Mouse (Mus musculus): ENCODE results near the gene Gpr183. TPM values are rescaled to one million over a fixed set of nuclear protein-coding genes. Genes with fewer than 3 reads are reported as not detected.

The Gpr183 gene
- polyA plus RNA-seq (2012; rRNA removed): 0.90 and 1.6 TPM in 2 replicates

DNA sequence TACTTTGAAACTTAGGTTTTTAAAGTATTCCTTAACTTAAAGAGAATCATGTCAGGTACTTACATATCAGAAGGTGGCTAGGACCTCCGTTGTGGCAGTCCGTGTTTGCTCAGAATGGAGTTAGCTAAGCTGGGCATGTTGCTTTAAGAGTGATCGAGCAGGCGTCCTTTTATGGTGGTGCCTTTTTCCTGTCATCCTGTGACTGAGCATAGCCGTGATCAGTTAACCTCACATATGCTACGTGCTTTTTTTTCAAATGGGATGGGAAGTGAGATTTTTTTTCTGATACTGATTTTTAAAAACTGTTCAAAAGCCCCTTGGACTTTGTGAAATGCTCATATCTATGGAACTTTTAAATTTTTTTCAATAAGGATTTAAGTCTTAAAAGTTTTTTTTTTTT lies at the start of gene Gpr183:
Gene Gpr183, minus strand, starts transcription at position 206 of the 400 bp plus-strand sequence.

GRCm38 (mm10) chr14:121915621-121916020 lies 49.4 kb downstream of the Gpr183 start, which contains the start of gene Gpr18:
Gene Gpr18, minus strand, starts transcription at chr14:121915781.

Other genes with a start within 250 kb of the Gpr183 start
- 8.1 and 10.8 TPM in 2 replicates for gene Dock9, start 167.4 kb downstream of the Gpr183 start, polyA plus RNA-seq (2012; rRNA removed)
- gene Ubac2, start 86.6 kb downstream of the Gpr183 start, polyA plus RNA-seq (2012; rRNA removed): 29.5 and 37.1 TPM in 2 replicates
- gene Gpr18, start 49.4 kb downstream of the Gpr183 start, polyA plus RNA-seq (2012; rRNA removed): not detected in 2 replicates
- gene Timm8a2, start 69.5 kb upstream of the Gpr183 start, polyA plus RNA-seq (2012; rRNA removed): 0.11 and 0.25 TPM in 2 replicates
- 38.4 and 72.0 TPM in 2 replicates for gene Tm9sf2, start 141.8 kb upstream of the Gpr183 start, polyA plus RNA-seq (2012; rRNA removed)
- gene Clybl, start 216.5 kb upstream of the Gpr183 start, polyA plus RNA-seq (2012; rRNA removed): 18.3 and 26.8 TPM in 2 replicates